Mouse (Mus musculus): ENCODE results near the gene Klrg2. TPM values are rescaled to one million over a fixed set of nuclear protein-coding genes. Genes with fewer than 3 reads are reported as not detected.

Klrg2 gene
- 3.4 TPM for polyA plus RNA-seq (2012; fragmentation: generic; extraction: Trizol)
- long read RNA-seq, experiment 1, partial matches to known transcripts, result 0 of 4 reads
- long read RNA-seq, experiment 1, other reads (novel, unspliced or antisense), result 0 of 4 reads
- long read RNA-seq, experiment 2, transcript Klrg2-201 (5 exons, 2,276 nt), result major isoform, 23 of 28 reads
- long read RNA-seq, experiment 2, partial matches to known transcripts, result 0 of 28 reads
- long read RNA-seq, experiment 2, other reads (novel, unspliced or antisense), result 5 of 28 reads

- Histone ChIP-seq H3K79me3 (ENCODE audit: low read depth) (no peaks in the 10 kb centered on the region), H3K36me3 (ENCODE audit: control insufficient read depth, insufficient read depth) (no peaks in the 10 kb centered on the region), H3K79me2 (ENCODE audit: control insufficient read depth, insufficient read depth) (no peaks in the 10 kb centered on the region), H3K4me3 (ENCODE audit: insufficient read depth, poor library complexity, severe bottlenecking) (peak within 1 kb of the TSS; percentile 34), H3K27me3 (ENCODE audit: control insufficient read depth, insufficient read depth, insufficient read length) (no peaks in the 10 kb centered on the region), H3ac (ENCODE audit: control insufficient read depth, insufficient read length, low read depth) (peak within 1 kb of the TSS; percentile 85)
- TF ChIP-seq FOSL1 (IDR thresholded peaks at IDR 0.05; ENCODE audit: insufficient read depth, low read length, poor library complexity, severe bottlenecking) (no peak), MYOG (IDR thresholded peaks at IDR 0.05; ENCODE audit: control insufficient read depth, extremely low read depth, insufficient read length) (no peak), MYOD1 (IDR thresholded peaks at IDR 0.05; ENCODE audit: control insufficient read depth, insufficient read length, low read depth) (no peak), CTCF (IDR thresholded peaks at IDR 0.05; ENCODE audit: control insufficient read depth, insufficient read depth, insufficient read length) (no peak)
These were observed at the start of gene Klrg2 for GRCm38 (mm10) chr6:38636852-38637618. Gene Klrg2, minus strand, starts transcription at chr6:38637242.

DNA sequence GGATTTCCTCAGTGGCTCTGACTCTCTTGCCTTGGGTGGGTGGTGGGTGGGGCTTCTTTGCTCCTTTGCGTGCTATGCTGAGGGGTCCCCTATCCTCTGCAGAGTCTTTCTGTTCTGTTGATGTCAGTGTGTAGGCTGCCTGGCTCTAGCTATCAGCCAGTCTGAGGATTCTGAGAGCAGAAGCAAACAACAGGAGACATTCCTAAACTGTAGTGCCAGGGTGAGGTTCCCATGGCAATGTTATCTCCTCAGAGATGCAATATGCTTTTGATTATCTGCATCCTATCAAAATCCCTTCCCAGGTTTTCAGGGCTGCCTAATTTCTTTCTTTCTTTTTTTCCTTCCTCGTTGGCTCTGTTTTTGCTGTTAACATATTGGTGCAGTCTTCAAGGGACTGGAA lies 45.5 kb upstream of the Klrg2 start:
- Histone ChIP-seq H3K79me3 (ENCODE audit: low read depth) (no peaks in the 10 kb centered on the region), H3K27me3 (ENCODE audit: control insufficient read depth, insufficient read depth, insufficient read length) (no peaks in the 10 kb centered on the region), H3ac (ENCODE audit: control insufficient read depth, insufficient read length, low read depth) (no peak overlapping the region), H3K79me2 (ENCODE audit: control insufficient read depth, insufficient read depth) (no peaks in the 10 kb centered on the region), H3K4me3 (ENCODE audit: insufficient read depth, poor library complexity, severe bottlenecking) (no peak overlapping the region), H3K36me3 (ENCODE audit: control insufficient read depth, insufficient read depth) (no peaks in the 10 kb centered on the region)
- TF ChIP-seq CEBPB (IDR thresholded peaks at IDR 0.05; ENCODE audit: low read depth) (no peak), MAX (IDR thresholded peaks at IDR 0.05) (no peak), CTCF (IDR thresholded peaks at IDR 0.05; ENCODE audit: control insufficient read depth, insufficient read depth, insufficient read length) (no peak), MYOD1 (IDR thresholded peaks at IDR 0.05; ENCODE audit: control insufficient read depth, insufficient read length, low read depth) (no peak), MYOG (IDR thresholded peaks at IDR 0.05; ENCODE audit: control insufficient read depth, extremely low read depth, insufficient read length) (no peak), FOSL1 (IDR thresholded peaks at IDR 0.05; ENCODE audit: insufficient read depth, low read length, poor library complexity, severe bottlenecking) (no peak), USF1 (IDR thresholded peaks at IDR 0.05; ENCODE audit: low read depth) (no peak)

DNA sequence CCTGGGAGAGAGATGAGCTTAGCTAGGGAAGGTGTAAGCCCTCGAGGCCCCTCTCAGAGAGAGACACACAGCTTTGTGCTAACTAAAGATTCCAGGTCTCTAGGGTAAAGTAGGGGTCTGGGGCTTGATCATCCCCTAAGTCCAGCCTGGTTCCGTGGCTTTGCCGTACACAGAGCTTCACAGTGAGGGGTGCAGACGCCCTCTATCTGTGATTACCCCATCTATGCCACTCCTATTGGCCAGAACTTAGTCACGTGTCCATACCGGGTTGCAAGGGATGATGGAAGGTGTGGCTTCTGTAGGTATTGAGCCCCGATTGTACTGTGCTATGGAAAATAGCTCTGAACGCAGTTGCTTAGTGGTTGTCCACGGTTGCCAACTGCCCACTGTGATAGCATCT lies 40.6 kb upstream of the Klrg2 start:
- TF ChIP-seq MAX (IDR thresholded peaks at IDR 0.05), result no peak
- TF ChIP-seq MYOD1 (IDR thresholded peaks at IDR 0.05; ENCODE audit: control insufficient read depth, insufficient read length, low read depth), result no peak
- TF ChIP-seq FOSL1 (IDR thresholded peaks at IDR 0.05; ENCODE audit: insufficient read depth, low read length, poor library complexity, severe bottlenecking), result no peak
- TF ChIP-seq USF1 (IDR thresholded peaks at IDR 0.05; ENCODE audit: low read depth), result peak; percentile 70
- no peak for TF ChIP-seq MYOG (IDR thresholded peaks at IDR 0.05; ENCODE audit: control insufficient read depth, extremely low read depth, insufficient read length)
- TF ChIP-seq CEBPB (IDR thresholded peaks at IDR 0.05; ENCODE audit: low read depth), result no peak
- H3K36me3 ChIP-seq (ENCODE audit: control insufficient read depth, insufficient read depth), result no peaks in the 10 kb centered on the region
- H3K4me3 ChIP-seq (ENCODE audit: insufficient read depth, poor library complexity, severe bottlenecking), result no peak overlapping the region

DNA sequence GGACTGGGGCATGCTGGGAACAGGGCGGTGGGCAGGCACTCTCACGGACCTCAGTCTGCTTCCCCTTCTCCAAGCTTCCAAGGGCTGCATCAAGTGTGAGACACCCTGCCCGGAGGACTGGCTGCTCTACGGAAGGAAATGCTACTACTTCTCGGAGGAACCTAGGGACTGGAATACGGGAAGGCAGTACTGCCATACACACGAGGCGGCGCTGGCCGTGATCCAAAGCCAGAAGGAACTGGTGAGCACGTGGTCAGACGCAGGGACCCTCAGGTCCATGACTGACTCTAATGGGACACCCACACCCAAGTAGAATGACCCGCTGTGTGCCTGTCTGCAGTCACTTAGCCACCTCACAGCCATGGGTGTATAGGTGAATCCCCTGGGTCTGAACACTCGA lies 39.7 kb upstream of the Klrg2 start:
- Histone ChIP-seq H3K79me3 (ENCODE audit: low read depth) (no peaks in the 10 kb centered on the region), H3K27me3 (ENCODE audit: control insufficient read depth, insufficient read depth, insufficient read length) (no peaks in the 10 kb centered on the region), H3ac (ENCODE audit: control insufficient read depth, insufficient read length, low read depth) (no peak overlapping the region), H3K79me2 (ENCODE audit: control insufficient read depth, insufficient read depth) (no peaks in the 10 kb centered on the region), H3K36me3 (ENCODE audit: control insufficient read depth, insufficient read depth) (no peaks in the 10 kb centered on the region), H3K4me3 (ENCODE audit: insufficient read depth, poor library complexity, severe bottlenecking) (no peak overlapping the region)
- TF ChIP-seq MAX (IDR thresholded peaks at IDR 0.05) (no peak), CTCF (IDR thresholded peaks at IDR 0.05; ENCODE audit: control insufficient read depth, insufficient read depth, insufficient read length) (no peak), USF1 (IDR thresholded peaks at IDR 0.05; ENCODE audit: low read depth) (no peak), MYOD1 (IDR thresholded peaks at IDR 0.05; ENCODE audit: control insufficient read depth, insufficient read length, low read depth) (no peak), FOSL1 (IDR thresholded peaks at IDR 0.05; ENCODE audit: insufficient read depth, low read length, poor library complexity, severe bottlenecking) (no peak), MYOG (IDR thresholded peaks at IDR 0.05; ENCODE audit: control insufficient read depth, extremely low read depth, insufficient read length) (no peak), CEBPB (IDR thresholded peaks at IDR 0.05; ENCODE audit: low read depth) (no peak)

More for the DNA sequence above, 40.6 kb upstream of the Klrg2 start:
- Histone ChIP-seq H3K79me3 (ENCODE audit: low read depth) (no peaks in the 10 kb centered on the region), H3K27me3 (ENCODE audit: control insufficient read depth, insufficient read depth, insufficient read length) (no peaks in the 10 kb centered on the region), H3K79me2 (ENCODE audit: control insufficient read depth, insufficient read depth) (no peaks in the 10 kb centered on the region), H3ac (ENCODE audit: control insufficient read depth, insufficient read length, low read depth) (no peak overlapping the region)

DNA sequence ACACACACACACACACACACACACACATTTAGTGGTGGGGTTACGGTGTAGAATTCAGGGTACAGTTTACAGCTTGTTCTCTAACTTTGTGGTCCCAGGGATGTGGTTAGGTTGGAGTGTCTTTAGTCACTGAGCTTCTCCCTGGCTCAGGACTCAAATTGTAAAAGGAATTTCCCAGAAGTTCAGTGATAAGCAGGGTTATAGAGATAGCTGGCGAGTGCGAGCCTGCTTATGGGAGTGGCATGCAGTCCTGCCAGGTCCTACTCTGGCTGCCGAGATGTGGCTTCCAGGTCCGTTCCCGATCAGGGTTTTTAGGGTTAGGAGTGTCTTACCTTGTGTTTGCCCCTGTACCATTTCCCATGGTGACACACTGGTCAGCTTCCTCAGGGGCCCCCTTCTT lies 39.2 kb upstream of the Klrg2 start:
- Histone ChIP-seq H3K79me2 (ENCODE audit: control insufficient read depth, insufficient read depth) (no peaks in the 10 kb centered on the region), H3K36me3 (ENCODE audit: control insufficient read depth, insufficient read depth) (no peaks in the 10 kb centered on the region), H3K4me3 (ENCODE audit: insufficient read depth, poor library complexity, severe bottlenecking) (no peak overlapping the region), H3K79me3 (ENCODE audit: low read depth) (no peaks in the 10 kb centered on the region), H3K27me3 (ENCODE audit: control insufficient read depth, insufficient read depth, insufficient read length) (no peaks in the 10 kb centered on the region), H3ac (ENCODE audit: control insufficient read depth, insufficient read length, low read depth) (no peak overlapping the region)
- TF ChIP-seq CEBPB (IDR thresholded peaks at IDR 0.05; ENCODE audit: low read depth) (no peak), FOSL1 (IDR thresholded peaks at IDR 0.05; ENCODE audit: insufficient read depth, low read length, poor library complexity, severe bottlenecking) (no peak), USF1 (IDR thresholded peaks at IDR 0.05; ENCODE audit: low read depth) (no peak), MAX (IDR thresholded peaks at IDR 0.05) (no peak), MYOG (IDR thresholded peaks at IDR 0.05; ENCODE audit: control insufficient read depth, extremely low read depth, insufficient read length) (no peak), CTCF (IDR thresholded peaks at IDR 0.05; ENCODE audit: control insufficient read depth, insufficient read depth, insufficient read length) (no peak), MYOD1 (IDR thresholded peaks at IDR 0.05; ENCODE audit: control insufficient read depth, insufficient read length, low read depth) (no peak)
